Mouse (Mus musculus) central nervous system, embryonic 11.5 days (tissue): ENCODE measurements around the gene Ero1l. TPM values are rescaled to one million over a fixed set of nuclear protein-coding genes. Genes with fewer than 3 reads are reported as not detected.

Source experiments
- polyA plus RNA-seq: library from polyadenylated mRNA; depleted of rRNA; stranded (reverse); fragments of >200 nt; gene quantifications from 2 replicates; pipeline ENCODE4 v1.2.3, GENCODE M21; 2012; rRNA removed

The Ero1l gene
- 15.9 and 23.1 TPM in 2 replicates for polyA plus RNA-seq

DNA sequence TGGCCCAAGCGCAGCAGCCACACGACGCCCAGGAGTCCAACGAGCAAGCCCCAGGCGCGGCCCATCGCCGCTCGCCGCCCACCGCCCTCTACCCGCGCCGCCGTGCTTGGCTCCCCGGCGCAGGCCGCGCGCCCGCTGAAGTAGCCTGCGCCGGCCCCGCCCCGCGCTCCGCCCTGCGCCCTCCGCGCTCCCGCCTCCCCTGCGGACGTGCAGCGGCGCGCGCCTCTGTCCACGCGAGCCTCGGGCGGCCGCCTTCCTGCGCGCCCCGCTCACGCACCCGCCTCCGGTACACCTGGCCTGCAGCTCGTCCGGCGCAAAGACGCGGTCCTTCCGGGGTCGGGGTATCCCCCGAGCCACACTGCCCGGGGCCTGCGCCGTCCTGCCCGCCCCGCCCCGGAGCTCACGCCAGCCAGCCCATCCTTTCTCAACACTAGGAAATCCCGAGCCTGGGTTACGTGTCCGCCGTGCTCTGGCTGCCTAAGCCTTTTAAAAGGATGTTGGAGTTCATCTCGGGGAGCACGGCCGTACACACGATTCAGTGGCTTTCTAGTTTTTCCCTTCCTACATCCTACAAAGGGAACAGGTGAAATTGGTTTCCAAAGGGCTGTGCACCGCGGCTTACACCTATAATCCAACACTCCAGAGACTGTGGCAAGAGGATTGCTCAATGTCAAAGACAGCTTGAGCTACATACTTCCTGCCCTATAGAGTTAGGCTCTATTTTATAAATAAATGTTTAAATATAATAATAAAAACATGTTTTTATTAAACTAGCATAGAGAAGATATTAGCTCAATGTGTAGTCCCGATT lies at the start of gene Ero1l:
Gene Ero1l (minus strand): TSS at position 346 of the 811 bp plus-strand sequence.

DNA sequence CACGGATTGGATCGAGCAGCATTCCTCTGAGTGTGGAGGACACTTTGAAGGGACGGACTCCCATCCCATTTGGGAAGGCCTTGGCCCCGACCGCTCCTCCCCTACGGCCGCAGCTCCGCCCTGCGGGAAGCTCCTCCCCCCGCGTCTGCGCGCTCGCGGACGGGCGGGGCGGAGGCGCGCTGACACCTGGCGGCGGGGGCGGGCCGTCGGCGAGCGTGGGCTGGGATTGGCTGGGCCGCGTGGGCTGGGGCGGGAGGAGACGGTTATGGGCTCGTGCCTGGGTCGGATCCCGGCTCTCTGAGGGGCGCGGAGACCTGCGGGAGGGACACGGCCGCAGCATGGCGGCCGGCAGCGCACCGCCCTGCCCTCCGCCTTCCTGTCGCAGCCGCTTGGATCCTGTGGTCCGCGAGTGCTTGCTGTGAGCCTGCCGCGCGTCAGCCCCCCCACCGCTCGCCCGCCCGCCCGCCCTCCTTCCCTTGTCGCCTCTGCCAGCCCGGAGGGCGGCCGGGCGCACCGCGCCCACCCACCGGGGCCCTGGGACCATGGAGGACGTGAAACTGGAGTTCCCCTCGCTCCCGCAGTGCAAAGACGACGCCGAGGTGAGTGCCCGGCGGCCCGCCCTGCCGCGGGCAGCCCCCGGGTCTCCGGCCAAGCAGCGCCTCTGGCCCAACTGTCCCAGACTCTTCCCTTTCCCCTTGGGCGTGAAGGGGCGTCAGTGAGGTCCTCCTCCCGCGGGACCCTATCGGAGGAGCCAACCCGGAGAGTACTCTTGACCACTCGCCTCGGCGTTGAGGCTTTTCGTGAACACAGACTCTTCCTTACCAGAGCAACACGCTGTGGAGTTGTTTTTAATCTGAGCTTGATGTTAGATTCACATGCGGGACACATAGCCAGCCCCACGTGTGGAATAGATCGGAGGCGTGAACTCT lies 32.6 kb upstream of the Ero1l start, which contains the start of gene Styx:
Gene Styx (plus strand): TSS at position 163 of the 929 bp plus-strand sequence.

DNA sequence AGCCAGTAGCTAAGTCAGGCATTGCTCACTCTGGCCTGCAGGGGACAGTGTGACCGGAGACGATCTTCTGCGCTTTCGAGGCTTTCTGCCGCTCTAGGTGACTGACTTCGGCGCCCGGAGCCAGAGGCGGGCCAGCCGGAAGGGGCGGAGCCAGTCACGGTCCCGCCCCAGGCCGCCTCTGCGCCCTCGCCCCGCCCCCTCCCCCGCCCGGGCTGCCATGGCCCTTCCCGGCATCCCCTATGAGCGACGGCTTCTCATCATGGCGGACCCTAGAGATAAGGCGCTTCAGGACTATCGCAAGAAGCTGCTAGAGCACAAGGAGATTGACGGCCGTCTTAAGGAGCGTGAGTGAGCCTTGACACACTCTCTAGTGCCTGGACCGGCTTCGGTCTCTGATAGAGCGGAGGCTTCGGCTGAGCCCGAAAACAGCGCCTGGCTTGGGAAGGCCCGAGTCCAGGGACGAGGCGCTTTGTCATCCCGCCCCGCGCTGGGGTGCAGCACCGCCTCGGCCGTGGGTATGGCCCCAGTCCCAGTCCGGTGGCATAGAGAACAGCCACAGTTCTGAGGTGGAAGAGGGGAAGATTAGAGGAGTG lies 11.1 kb upstream of the Ero1l start, which contains the start of gene Psmc6:
Gene Psmc6 (plus strand): TSS at position 200 of the 593 bp plus-strand sequence.

Other genes with a start within 250 kb of the Ero1l start
- 10.3 and 13.5 TPM in 2 replicates for gene Gpr137c, start 99.1 kb downstream of the Ero1l start, polyA plus RNA-seq
- 13.7 and 16.0 TPM in 2 replicates for gene Txndc16, start 98.4 kb downstream of the Ero1l start, polyA plus RNA-seq
- 173 and 205 TPM in 2 replicates for gene Psmc6, start 11.0 kb upstream of the Ero1l start, polyA plus RNA-seq
- 12.5 and 24.7 TPM in 2 replicates for gene Styx, start 32.3 kb upstream of the Ero1l start, polyA plus RNA-seq
- gene Gnpnat1, start 86.1 kb upstream of the Ero1l start, polyA plus RNA-seq = 18.7 and 21.1 TPM in 2 replicates
- gene Fermt2, start 211.3 kb upstream of the Ero1l start, polyA plus RNA-seq = 71.3 and 76.5 TPM in 2 replicates